Mouse (Mus musculus) embryonic fibroblast, embryonic 13.5 days (primary cell): ENCODE data around the gene Nob1. TPM values are rescaled to one million over a fixed set of nuclear protein-coding genes. Genes with fewer than 3 reads are reported as not detected.
A peak's percentile ranks its signal among the peaks of the same experiment; 100 is the strongest.

ENCODE experiments used
- H3K27ac ChIP-seq: 2 replicates; pipeline ENCODE4 v1.5.1; 2012; ENCODE audit warnings: low read length, control low read depth, inconsistent platforms; ENCODE audit not compliant: insufficient read depth
- H3K4me1 ChIP-seq: 2 replicates; pipeline ENCODE4 v1.6.1; 2011; ENCODE audit warnings: low read length; ENCODE audit not compliant: control insufficient read depth, insufficient read depth
- H3K4me3 ChIP-seq: 2 replicates; pipeline ENCODE4 v1.5.1; 2011; ENCODE audit warnings: mild to moderate bottlenecking, control low read depth, low read length; ENCODE audit not compliant: insufficient read depth
- CTCF ChIP-seq: IDR thresholded peaks from 2 replicates; pipeline ENCODE4 v1.5.1; 2011; ENCODE audit warnings: mild to moderate bottlenecking, control low read depth, low read length, moderate library complexity, borderline replicate concordance; ENCODE audit not compliant: insufficient read depth
- POLR2A ChIP-seq: IDR thresholded peaks from 2 replicates; pipeline ENCODE4 v1.6.1; 2011; ENCODE audit warnings: low read depth, mild to moderate bottlenecking, control low read depth, low read length, moderate library complexity
- polyA plus RNA-seq: library from polyadenylated mRNA; stranded (reverse); fragments of >200 nt; gene quantifications from 2 replicates; pipeline ENCODE4 v1.2.4, GENCODE M21; 2011; ENCODE audit warnings: low read depth; ENCODE audit not compliant: missing spikeins, insufficient read length

Gene Nob1
- polyA plus RNA-seq, result 39.7 and 40.1 TPM in 2 replicates

DNA sequence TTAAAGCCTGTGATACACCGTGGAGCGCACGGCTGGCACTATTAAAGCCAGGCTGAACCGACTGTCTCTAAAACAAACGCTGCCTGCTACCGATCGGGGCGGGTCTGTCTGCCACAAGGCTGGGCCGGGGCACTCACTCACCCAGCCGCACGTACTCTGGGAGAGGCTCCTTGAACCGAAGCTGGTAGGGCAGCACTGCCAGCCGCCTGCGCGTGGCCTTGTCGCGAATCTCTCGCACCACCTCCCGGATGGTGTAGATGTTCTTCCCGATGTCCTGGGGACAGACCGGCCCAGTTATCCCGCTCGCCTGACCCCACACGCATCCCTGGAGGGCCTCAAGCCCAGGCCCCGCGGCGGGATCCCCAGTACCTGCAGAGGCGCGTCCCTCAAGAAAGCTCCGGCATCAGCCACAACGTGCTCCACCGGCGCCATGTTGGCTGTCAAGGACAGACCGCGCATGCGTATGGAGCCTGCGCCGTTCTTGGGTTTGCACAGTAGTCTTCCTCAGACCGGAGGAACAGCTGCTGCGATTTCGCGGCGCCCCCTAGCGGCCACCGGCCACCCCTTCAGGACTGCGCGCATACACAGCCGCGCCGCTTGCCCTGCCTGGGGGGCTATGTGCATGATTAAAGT lies at the start of gene Nob1:
Gene Nob1, minus strand, starts transcription at position 455 of the 633 bp plus-strand sequence.
- Histone ChIP-seq H3K4me1 (0 out of 2 replicates have a peak, but pooled peaks cover 4% of the 10 kb centered on the region), H3K4me3 (peak within 1 kb of the TSS; percentile 75), H3K27ac (no peak within 1 kb of the TSS)
- TF ChIP-seq CTCF (peak; percentile 77), POLR2A (peak; percentile 97)

GRCm38 (mm10) chr8:107473369-107473768 lies 48.5 kb upstream of the Nob1 start:
- Histone ChIP-seq H3K4me3 (no peak overlapping the region), H3K4me1 (peaks cover 4% of the 10 kb centered on the region; the same call in 1 of the 2 replicates), H3K27ac (no peak overlapping the region)
- TF ChIP-seq CTCF (no peak), POLR2A (no peak)

- Histone ChIP-seq H3K4me1 (peaks cover 4% of the 10 kb centered on the region; the same call in 1 of the 2 replicates), H3K4me3 (no peak overlapping the region), H3K27ac (no peak overlapping the region)
- TF ChIP-seq CTCF, result no peak
- TF ChIP-seq POLR2A, result no peak
Measured at GRCm38 (mm10) chr8:107472403-107473100, 47.7 kb upstream of the Nob1 start.

- TF ChIP-seq POLR2A (no peak), CTCF (no peak)
- H3K4me1 ChIP-seq, result peaks cover 4% of the 10 kb centered on the region; the same call in 1 of the 2 replicates
- H3K27ac ChIP-seq, result no peak overlapping the region
- H3K4me3 ChIP-seq, result no peak overlapping the region
Measured at GRCm38 (mm10) chr8:107470302-107470701, 45.5 kb upstream of the Nob1 start.

DNA sequence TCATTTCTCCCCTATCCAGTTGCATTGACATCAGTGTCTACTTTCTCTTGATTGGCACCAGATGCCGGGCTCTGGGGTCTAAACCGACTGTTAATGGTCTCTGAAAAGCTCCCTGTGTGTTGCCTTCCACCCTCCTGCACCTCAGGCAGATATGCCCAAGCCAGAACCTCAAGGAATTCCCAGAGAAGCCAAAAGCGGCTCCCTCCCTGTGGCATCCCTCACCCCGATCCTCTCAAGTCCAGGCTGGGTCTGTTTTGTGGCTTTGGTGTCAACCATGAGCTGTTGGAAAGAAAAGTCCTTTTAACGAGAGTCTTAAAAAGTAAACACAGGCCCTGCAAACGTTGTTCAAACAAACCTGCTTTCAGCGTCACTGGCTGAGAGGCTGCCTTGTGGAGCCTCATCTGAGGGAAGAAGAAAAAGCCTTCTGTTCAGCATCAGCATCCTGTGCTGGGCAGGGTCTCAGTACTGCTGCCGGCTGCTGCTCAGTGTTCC lies 44.0 kb upstream of the Nob1 start:
- peaks cover 4% of the 10 kb centered on the region; the same call in 1 of the 2 replicates for H3K4me1 ChIP-seq
- H3K27ac ChIP-seq, result no peak overlapping the region
- H3K4me3 ChIP-seq, result no peak overlapping the region
- no peak for TF ChIP-seq POLR2A
- no peak for TF ChIP-seq CTCF

DNA sequence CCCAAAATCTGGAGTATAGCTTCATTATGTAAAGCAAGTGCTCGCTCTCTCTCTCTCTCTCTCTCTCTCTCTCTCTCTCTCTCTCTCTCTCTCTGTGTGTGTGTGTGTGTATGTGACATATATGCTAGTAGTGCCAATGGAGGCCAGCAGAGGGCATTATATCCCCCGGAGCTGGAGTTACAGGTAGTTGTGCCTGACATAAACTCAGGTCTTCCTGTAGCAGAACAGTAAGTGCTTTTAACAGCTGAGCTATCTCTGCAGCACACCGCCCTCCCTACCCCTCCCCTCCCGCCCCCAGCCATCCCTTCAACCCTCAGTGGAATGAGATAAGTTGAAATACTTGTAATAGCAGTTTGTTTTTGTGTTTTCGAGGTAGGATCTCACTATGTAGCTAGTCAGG lies 41.8 kb upstream of the Nob1 start:
- H3K4me1 ChIP-seq, result peaks cover 4% of the 10 kb centered on the region; the same call in 1 of the 2 replicates
- no peak overlapping the region for H3K4me3 ChIP-seq
- no peak overlapping the region for H3K27ac ChIP-seq
- no peak for TF ChIP-seq POLR2A
- no peak for TF ChIP-seq CTCF

DNA sequence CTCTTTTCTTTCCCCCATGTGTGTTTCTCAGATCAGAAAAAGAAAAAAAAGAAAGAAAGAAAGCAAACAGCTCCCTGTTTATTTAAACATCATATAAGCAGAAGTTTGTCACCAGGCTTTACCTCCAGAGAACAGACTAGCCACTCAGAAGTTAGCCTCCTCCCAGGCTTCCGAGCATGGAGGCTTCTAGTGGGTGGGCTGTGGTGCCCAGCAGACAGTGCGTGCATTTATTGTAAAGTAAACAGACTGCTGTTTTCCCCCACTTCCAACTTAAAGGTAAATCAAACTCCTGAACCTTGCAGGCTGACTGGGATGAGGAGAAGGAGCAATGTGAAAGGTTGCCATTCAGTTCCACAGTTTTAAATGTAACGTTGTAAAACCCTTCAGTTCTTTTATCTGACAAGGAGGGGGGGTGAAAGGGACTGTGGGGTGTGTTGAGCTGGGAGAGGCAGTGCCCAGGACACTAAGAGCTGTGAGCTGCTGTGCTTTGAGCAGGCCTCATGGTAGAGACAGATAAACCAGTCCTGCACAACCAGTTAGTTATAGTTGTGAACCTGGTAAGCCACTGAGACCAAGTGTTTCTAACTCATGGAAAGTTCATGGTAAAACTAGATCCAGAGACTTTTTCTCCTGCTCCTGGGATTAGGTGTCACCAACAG lies 40.6 kb upstream of the Nob1 start:
- peaks cover 4% of the 10 kb centered on the region; the same call in 1 of the 2 replicates for H3K4me1 ChIP-seq
- no peak overlapping the region for H3K27ac ChIP-seq
- no peak overlapping the region for H3K4me3 ChIP-seq
- TF ChIP-seq POLR2A (no peak), CTCF (no peak)

GRCm38 (mm10) chr8:107462423-107462822 lies 37.6 kb upstream of the Nob1 start:
- H3K4me1 ChIP-seq, result peaks cover 5% of the 10 kb centered on the region
- no peak overlapping the region for H3K27ac ChIP-seq
- no peak for TF ChIP-seq POLR2A
- no peak for TF ChIP-seq CTCF
- H3K4me3 ChIP-seq, result no peak overlapping the region

- Histone ChIP-seq H3K27ac (peak overlapping the region; percentile 59; the same call in 1 of the 2 replicates), H3K4me3 (no peak overlapping the region), H3K4me1 (peaks cover 14% of the 10 kb centered on the region)
- TF ChIP-seq CTCF, result no peak
- TF ChIP-seq POLR2A, result no peak
Measured at GRCm38 (mm10) chr8:107458281-107458680, 33.4 kb upstream of the Nob1 start.

DNA sequence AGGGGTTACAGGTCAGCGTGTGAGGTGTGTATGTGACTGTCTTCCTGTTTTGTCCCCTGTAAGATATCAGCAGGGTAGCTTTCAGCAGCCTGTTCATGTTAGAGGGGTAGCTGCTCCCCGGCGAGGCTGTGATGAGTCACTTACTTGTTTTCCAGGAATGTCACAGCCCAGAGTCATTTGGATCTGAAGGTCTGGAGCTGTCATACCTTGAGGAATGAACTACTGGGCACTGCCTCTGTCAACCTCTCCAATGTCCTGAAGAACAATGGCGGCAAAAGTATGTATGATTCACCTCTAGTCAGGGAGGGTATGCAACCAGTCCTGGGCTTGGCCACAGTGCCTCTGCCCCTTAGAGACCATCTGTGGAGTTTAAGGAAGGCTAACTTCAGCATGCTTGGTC lies 32.9 kb upstream of the Nob1 start:
- Histone ChIP-seq H3K4me1 (peaks cover 14% of the 10 kb centered on the region), H3K4me3 (no peak overlapping the region), H3K27ac (peak overlapping the region; percentile 59; the same call in 1 of the 2 replicates)
- TF ChIP-seq POLR2A, result no peak
- no peak for TF ChIP-seq CTCF
